Mouse (Mus musculus): Measurements from ENCODE around the gene Gnaz. TPM values are rescaled to one million over a fixed set of nuclear protein-coding genes. Genes with fewer than 3 reads are reported as not detected.

Gnaz gene
- polyA plus RNA-seq, 1 experiment, result 4.6 TPM

- TF ChIP-seq POLR2A (IDR thresholded peaks at IDR 0.05; ENCODE audit: borderline replicate concordance, extremely low read depth, low read depth, low read length), result no peak
- TF ChIP-seq CTCF (IDR thresholded peaks at IDR 0.05; ENCODE audit: insufficient read depth, low read length), result no peak
- Histone ChIP-seq H3K4me1 (ENCODE audit: control insufficient read depth, insufficient read depth, low read length) (no peaks in the 10 kb centered on the region), H3K4me3 (replicated peaks; ENCODE audit: extremely low read depth, low read depth, low read length) (no peak overlapping the region)
- no peak for DNase-seq
- WGBS, result 61% methylated on average over 6 of the region's 6 CpGs
Measured at GRCm38 (mm10) chr10:74931631-74932030, 35.3 kb upstream of the Gnaz start.

GRCm38 (mm10) chr10:74932487-74932886 is 34.5 kb upstream of the Gnaz start:
- WGBS, result 76% methylated on average over 6 of the region's 6 CpGs
- no peak for TF ChIP-seq CTCF (IDR thresholded peaks at IDR 0.05; ENCODE audit: insufficient read depth, low read length)
- TF ChIP-seq POLR2A (IDR thresholded peaks at IDR 0.05; ENCODE audit: borderline replicate concordance, extremely low read depth, low read depth, low read length), result no peak
- Histone ChIP-seq H3K4me3 (replicated peaks; ENCODE audit: extremely low read depth, low read depth, low read length) (no peak overlapping the region), H3K4me1 (ENCODE audit: control insufficient read depth, insufficient read depth, low read length) (no peaks in the 10 kb centered on the region)
- no peak for DNase-seq

GRCm38 (mm10) chr10:74933548-74934190 is 33.3 kb upstream of the Gnaz start:
- H3K4me3 ChIP-seq (replicated peaks; ENCODE audit: extremely low read depth, low read depth, low read length), result no peak overlapping the region
- WGBS, result 80% methylated on average over 19 of the region's 19 CpGs
- H3K4me1 ChIP-seq (ENCODE audit: control insufficient read depth, insufficient read depth, low read length), result no peaks in the 10 kb centered on the region
- DNase-seq, result no peak
- TF ChIP-seq CTCF (IDR thresholded peaks at IDR 0.05; ENCODE audit: insufficient read depth, low read length) (0 out of 2 replicates have a peak, but pooled peaks have one; percentile 17), POLR2A (IDR thresholded peaks at IDR 0.05; ENCODE audit: borderline replicate concordance, extremely low read depth, low read depth, low read length) (no peak)

- TF ChIP-seq CTCF (IDR thresholded peaks at IDR 0.05; ENCODE audit: insufficient read depth, low read length) (no peak), POLR2A (IDR thresholded peaks at IDR 0.05; ENCODE audit: borderline replicate concordance, extremely low read depth, low read depth, low read length) (no peak)
- no peak for DNase-seq
- Histone ChIP-seq H3K4me3 (replicated peaks; ENCODE audit: extremely low read depth, low read depth, low read length) (no peak overlapping the region), H3K4me1 (ENCODE audit: control insufficient read depth, insufficient read depth, low read length) (no peaks in the 10 kb centered on the region)
- 75% methylated on average over 12 of the region's 12 CpGs for WGBS
Measured at GRCm38 (mm10) chr10:74934521-74934920, 32.5 kb upstream of the Gnaz start.

GRCm38 (mm10) chr10:74935016-74935415 is 32.0 kb upstream of the Gnaz start:
- 26% methylated on average over 6 of the region's 6 CpGs for WGBS
- H3K4me1 ChIP-seq (ENCODE audit: control insufficient read depth, insufficient read depth, low read length), result no peaks in the 10 kb centered on the region
- DNase-seq, result no peak
- H3K4me3 ChIP-seq (replicated peaks; ENCODE audit: extremely low read depth, low read depth, low read length), result no peak overlapping the region
- no peak for TF ChIP-seq POLR2A (IDR thresholded peaks at IDR 0.05; ENCODE audit: borderline replicate concordance, extremely low read depth, low read depth, low read length)
- peak; percentile 33; the same call in 1 of the 2 replicates for TF ChIP-seq CTCF (IDR thresholded peaks at IDR 0.05; ENCODE audit: insufficient read depth, low read length)

GRCm38 (mm10) chr10:74937003-74937790 is 29.8 kb upstream of the Gnaz start:
- DNase-seq, result no peak
- TF ChIP-seq CTCF (IDR thresholded peaks at IDR 0.05; ENCODE audit: insufficient read depth, low read length) (peak; percentile 85), POLR2A (IDR thresholded peaks at IDR 0.05; ENCODE audit: borderline replicate concordance, extremely low read depth, low read depth, low read length) (no peak)

GRCm38 (mm10) chr10:74938410-74938809 is 28.6 kb upstream of the Gnaz start:
- H3K4me3 ChIP-seq (replicated peaks; ENCODE audit: extremely low read depth, low read depth, low read length), result no peak overlapping the region
- DNase-seq, result no peak
- 0 out of 2 replicates have a peak, but pooled peaks have one; percentile 5 for TF ChIP-seq CTCF (IDR thresholded peaks at IDR 0.05; ENCODE audit: insufficient read depth, low read length)
- no peak for TF ChIP-seq POLR2A (IDR thresholded peaks at IDR 0.05; ENCODE audit: borderline replicate concordance, extremely low read depth, low read depth, low read length)
- 57% methylated on average over 5 of the region's 5 CpGs for WGBS
- H3K4me1 ChIP-seq (ENCODE audit: control insufficient read depth, insufficient read depth, low read length), result no peaks in the 10 kb centered on the region

More at GRCm38 (mm10) chr10:74937003-74937790, 29.8 kb upstream of the Gnaz start:
- H3K4me3 ChIP-seq (replicated peaks; ENCODE audit: extremely low read depth, low read depth, low read length), result no peak overlapping the region
- no peaks in the 10 kb centered on the region for H3K4me1 ChIP-seq (ENCODE audit: control insufficient read depth, insufficient read depth, low read length)
- 78% methylated on average over 10 of the region's 10 CpGs for WGBS

GRCm38 (mm10) chr10:74939300-74939699 is 27.7 kb upstream of the Gnaz start:
- TF ChIP-seq POLR2A (IDR thresholded peaks at IDR 0.05; ENCODE audit: borderline replicate concordance, extremely low read depth, low read depth, low read length) (no peak), CTCF (IDR thresholded peaks at IDR 0.05; ENCODE audit: insufficient read depth, low read length) (peak; percentile 46)
- DNase-seq, result no peak
- Histone ChIP-seq H3K4me1 (ENCODE audit: control insufficient read depth, insufficient read depth, low read length) (no peaks in the 10 kb centered on the region), H3K4me3 (replicated peaks; ENCODE audit: extremely low read depth, low read depth, low read length) (no peak overlapping the region)
- WGBS, result 52% methylated on average over 3 of the region's 3 CpGs

- H3K4me1 ChIP-seq (ENCODE audit: control insufficient read depth, insufficient read depth, low read length), result no peaks in the 10 kb centered on the region
- DNase-seq, result no peak
- TF ChIP-seq CTCF (IDR thresholded peaks at IDR 0.05; ENCODE audit: insufficient read depth, low read length) (no peak), POLR2A (IDR thresholded peaks at IDR 0.05; ENCODE audit: borderline replicate concordance, extremely low read depth, low read depth, low read length) (no peak)
- H3K4me3 ChIP-seq (replicated peaks; ENCODE audit: extremely low read depth, low read depth, low read length), result no peak overlapping the region
- WGBS, result 95% methylated on average over 1 of the region's 1 CpGs
Measured at GRCm38 (mm10) chr10:74940795-74941194, 26.2 kb upstream of the Gnaz start.

Data from lung, adult 2 months (tissue).